Mouse (Mus musculus): ENCODE results near the gene Fancl.

DNA sequence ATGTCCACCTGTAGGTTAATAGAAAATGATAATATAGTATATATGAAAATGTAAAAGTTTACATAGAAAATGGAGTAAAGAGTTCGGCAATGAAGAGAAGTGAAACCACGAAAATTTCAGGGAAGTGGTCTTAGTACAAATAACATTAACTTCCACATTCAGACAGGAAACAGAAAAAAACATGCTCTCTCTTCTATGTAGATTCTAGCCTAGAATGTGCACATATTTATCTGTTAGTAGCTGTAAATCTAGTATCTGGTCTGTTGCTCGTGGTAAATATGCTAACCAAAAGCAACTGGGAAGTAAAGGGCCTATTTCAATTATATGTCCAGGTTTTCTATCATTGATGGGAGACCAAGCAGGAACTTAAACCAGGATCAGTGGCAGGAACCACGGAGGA is 66.8 kb downstream of the Fancl start:
- no peak for TF ChIP-seq CTCF (conservative IDR thresholded peaks at IDR 0.05 in 1 of 2, IDR thresholded peaks at IDR 0.05 in 1 of 2; ENCODE audit: low read depth in 2 of 2, low read length in 2 of 2)
- no peak for TF ChIP-seq MAFK (IDR thresholded peaks at IDR 0.05; ENCODE audit: insufficient replicate concordance, low read length)
- no peak for TF ChIP-seq USF1 (IDR thresholded peaks at IDR 0.05; ENCODE audit: low read depth, low read length)
- TF ChIP-seq CHD2 (IDR thresholded peaks at IDR 0.05; ENCODE audit: low read length): no peak
- no peak for TF ChIP-seq MXI1 (IDR thresholded peaks at IDR 0.05; ENCODE audit: low read depth, low read length)
- 0 out of 2 replicates have a peak, but pooled peaks have one; percentile 5 for TF ChIP-seq EP300 (IDR thresholded peaks at IDR 0.05; ENCODE audit: low read length)
- no peak for TF ChIP-seq HCFC1 (IDR thresholded peaks at IDR 0.05; ENCODE audit: low read depth, low read length)
- TF ChIP-seq ZC3H11A (IDR thresholded peaks at IDR 0.05; ENCODE audit: low read depth, low read length): no peak
- no peak for TF ChIP-seq PAX5 (IDR thresholded peaks at IDR 0.05; ENCODE audit: low read length)
